Mouse (Mus musculus) layer of hippocampus, adult 18-20 months (tissue): ENCODE results near the gene Lpcat3. TPM values are rescaled to one million over a fixed set of nuclear protein-coding genes. Genes with fewer than 3 reads are reported as not detected.
A peak's percentile ranks its signal among the peaks of the same experiment; 100 is the strongest.

ENCODE experiments used
- DNase-seq, 2 experiments: peaks; one replicate each; pipeline ENCODE4 v3.0.0; 2022; ENCODE audit warnings: low spot score in 2 of 2
- microRNA-seq, 2 experiments: library from miRNA; unstranded; fragments of <30 nt; microRNA quantifications; one replicate each; pipeline ENCODE4 v1.2.0; 2021
- total RNA-seq, 2 experiments: library from RNA; stranded (reverse); gene quantifications; 2 replicates each; pipeline ENCODE4 v1.2.3; 2021

Lpcat3 gene
- total RNA-seq, 2 experiments from 2014 or later: 25.2 to 29.2 TPM

DNA sequence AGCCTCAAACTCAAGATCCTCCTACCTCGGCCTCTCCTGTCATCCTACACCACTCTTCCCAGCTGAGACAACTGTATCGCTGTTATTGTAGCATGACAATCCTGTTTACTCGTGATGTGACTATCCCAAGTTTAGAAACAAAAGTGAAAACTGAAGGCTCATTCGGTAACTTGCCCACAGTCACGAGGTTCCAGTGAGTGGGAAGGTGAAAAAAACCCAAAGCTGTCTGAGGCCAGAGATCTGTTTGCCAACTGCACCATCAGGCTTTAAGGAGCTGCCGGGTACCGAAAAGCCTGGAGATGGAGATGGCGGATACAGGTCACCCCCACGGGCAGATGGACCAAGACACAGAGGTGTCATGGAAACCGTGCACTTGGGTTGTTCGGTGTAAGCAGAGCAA is 74.2 kb downstream of the Lpcat3 start:
- DNase-seq: no peak

DNA sequence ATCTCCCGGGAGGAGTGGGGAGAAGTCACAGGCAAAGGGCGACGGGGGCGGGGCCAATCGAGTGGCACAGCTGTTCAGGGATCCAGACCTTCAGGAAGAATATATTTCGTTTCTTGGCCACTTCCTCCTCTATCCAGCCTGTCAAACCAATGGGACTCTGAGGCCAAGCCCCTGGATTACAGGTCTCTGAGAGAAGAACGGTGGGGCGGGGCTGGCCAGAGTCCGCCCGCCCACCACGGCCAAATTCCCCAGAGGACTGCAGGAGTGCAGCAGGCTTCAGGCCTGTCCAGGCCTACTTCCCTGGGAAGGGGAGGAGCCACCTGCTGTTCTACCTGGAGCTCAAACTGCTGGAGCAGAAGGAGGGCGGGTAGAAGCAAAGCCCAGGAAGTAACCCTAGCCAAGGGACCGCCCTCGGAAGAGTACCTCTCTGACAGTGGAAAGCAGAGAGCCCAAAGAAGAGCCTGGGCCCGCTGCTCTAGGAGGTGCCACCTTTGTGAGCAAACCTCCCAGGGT is 75.7 kb downstream of the Lpcat3 start, which contains the start of gene Ptpn6:
TSS of gene Ptpn6 (minus strand) at position 204 of the 513 bp plus-strand sequence.
- no peak for DNase-seq

DNA sequence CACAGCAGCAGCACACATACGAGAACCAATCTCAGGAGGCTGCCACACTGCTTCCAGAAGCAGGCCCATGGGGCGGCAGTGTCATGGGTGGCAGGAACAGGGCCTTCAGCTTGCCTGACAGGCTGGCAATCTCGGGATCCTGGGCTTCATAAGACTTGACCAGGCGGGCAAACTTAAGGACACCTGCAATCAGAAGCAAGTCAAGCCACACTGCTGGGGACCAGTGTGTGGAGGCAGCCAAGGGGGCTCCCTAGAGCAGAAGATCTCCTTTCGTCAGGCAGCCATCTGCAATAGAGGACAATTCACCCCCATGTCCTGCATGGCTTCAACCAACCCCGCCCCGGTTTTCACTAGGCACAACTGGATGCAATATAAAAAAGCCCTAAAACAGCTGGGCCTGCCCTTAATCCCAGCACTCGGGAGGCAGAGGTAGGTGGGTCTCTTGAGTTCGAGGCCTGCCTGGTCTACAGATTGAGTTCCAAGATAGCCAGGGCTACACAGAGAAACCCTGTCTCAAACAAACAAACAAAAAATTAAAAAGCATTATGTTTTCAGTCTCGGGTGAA is 76.5 kb downstream of the Lpcat3 start:
- DNase-seq: no peak

DNA sequence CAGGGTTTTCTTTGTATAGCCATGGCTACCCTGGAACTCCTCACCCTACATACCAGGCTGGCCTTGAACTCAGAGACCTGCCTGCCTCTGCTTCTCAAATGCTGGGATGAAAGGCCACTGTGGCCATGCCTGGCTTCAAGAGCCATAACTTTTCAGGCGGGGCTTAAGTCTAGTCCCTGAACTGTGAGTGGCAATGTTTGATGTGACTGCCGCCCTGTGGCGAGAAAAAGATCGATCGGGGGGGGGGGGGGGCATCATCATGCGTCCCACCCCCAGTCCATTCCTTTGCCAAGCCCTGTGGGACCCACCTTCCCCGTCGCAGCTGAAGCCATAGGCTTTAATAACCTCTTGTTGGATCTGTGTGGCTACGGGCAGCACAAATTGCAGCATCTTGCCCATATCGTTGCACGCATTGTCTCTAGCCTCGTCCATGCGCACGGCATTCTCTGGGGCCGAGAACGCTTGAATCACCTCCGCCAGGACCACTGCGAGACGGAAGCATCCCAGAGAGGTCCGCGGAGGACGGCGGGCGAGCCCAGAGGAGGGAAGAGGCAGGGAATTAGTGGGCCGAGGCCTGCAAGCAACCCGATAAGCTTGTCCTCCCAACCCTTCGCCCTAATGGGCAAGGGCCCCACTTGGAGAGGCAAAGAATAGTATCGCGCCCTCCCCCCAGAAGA is 77.5 kb downstream of the Lpcat3 start:
- DNase-seq: peak in 1 of 2 experiments; percentile 60

DNA sequence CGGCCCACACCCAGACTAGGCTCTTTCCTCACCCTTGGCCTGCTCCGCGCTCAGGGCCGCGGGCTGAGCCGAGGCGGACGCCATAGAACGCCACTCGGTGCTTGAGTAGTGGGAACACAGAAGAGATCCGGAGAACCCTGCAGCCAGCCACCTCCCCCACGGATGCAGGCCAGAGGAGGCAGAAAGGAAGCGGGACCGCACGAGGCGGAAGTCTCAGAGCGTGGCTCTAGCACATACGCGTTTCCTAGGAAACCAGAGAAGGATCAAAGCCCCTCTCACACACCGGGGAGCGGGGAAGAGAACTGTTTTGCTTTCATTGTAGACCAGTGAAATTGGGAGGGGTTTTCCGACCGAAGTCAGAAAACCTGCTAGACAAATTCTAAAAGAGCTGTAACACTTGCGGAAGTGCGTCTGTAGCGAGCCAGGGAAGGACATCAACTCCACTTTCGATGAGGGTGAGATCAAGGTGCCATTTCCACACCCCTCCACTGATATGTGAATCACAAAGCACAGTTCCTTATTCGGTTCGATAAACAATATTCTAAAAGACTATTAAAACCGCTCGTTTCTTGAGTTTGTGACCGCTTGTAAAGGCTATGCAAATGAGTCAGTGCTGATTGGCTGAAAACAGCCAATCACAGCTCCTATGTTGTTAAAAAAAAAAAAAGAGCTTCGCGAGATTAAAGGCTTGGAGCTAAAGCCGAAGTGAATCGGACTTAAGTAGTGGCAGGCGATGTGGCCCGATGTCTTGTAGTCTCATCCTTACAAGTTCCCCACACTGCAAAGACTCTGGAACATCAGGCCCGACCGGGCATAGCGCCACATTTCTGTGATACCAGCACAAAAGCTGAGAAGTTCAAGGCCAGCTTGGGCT is 78.3 kb downstream of the Lpcat3 start, which contains the start of gene Grcc10:
TSS of gene Grcc10 (minus strand) at position 487 of the 874 bp plus-strand sequence.
- DNase-seq: peak; percentile 87 to 91

DNA sequence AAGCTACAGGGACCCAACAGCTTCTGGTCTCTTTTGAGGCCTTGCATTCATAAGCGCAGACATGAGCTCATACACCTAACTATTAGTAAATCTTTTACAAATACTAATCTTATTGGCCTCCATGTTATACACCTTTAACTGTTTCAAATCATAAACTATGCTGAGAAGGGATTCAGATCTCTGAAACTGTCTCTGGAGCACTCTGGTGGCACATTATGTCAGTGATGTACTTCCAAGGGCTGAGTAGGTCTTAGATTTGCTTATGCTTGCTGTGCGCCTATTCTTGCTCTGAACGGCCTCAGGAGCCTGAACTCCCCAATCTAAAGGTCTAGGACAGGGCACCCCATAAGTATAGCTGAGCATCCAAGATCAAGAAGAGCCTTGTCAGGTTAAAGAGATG is 79.0 kb downstream of the Lpcat3 start:
- no peak for DNase-seq

DNA sequence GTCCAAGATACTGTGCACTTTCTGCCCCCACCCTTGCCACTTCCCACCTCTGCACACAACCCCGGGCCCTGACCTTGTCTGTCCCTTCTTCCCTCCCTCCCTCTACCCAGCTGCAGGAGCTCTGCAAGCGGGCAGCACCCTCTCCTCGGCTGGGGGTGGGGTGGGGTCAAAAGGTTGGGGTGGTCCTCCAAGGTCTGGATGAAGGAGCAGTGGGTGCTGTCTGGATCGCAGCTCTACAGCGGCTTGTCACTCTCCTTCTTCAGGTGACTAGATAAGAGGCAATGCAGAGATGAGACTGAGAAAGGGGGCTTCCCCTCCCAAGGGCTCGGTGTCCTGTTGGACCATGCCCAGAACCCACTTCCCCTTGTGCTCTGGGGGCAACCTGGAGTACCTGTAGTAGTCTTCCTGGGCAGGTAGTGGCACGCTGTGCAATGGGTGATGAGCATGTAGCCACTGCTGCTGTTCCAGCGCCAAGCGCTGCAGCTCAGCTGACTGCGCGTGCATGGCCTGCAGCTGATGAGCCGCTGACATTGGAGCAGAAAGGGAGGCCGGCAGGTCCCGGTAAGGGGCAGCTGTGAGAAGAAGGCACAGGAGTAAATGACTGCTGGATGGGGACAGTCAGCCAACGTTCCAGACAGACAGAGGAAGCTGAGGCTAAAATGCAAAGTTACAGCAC is 80.2 kb downstream of the Lpcat3 start:
- no peak for DNase-seq

DNA sequence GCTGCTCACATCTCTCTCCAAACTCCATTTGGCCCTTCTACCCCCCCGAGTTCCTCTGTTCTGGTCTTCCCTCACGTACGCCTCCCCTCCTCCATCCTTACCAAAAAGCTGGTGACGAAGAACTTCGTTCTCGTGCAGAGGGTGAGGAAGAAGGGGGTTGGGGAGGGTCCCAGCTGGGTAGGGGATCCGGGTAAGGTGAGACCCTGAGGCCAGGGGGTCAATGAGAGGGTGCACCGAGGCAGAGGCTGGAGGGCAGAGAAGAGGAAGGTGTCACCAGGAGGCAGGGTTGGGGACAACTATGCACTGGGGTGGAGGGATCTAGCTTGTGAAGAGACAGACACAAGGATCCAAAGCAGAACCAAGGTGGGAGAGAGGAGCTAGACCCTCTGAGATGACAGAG is 80.8 kb downstream of the Lpcat3 start:
- DNase-seq: no peak

DNA sequence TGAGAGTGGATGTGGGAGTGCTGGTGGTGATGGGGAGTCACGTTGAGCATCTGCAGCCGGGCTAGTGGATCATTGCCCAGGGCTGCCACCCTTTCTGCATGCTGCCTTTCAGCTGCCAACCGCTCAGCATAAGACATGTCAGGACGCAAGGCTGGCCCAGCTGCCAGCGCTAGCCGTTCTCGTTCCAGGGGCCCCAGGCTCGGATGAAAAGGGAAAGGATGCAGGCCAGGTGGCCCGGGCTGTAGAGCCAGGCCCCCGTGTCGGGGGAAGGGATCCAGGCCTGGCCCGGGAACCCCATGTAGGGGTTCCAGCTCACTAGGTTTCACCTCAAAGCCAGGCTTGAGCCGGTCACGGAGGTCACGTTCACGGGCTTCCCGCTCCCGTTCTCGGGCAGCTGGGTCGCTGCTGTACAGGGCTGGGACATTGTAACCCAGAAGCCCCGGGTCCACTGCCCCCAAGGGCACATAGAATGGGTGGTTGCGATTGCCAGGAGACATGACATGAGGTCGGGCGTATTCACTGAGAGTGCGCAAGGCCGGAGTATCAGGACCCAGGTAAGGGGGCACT is 82.0 kb downstream of the Lpcat3 start:
- DNase-seq: no peak

DNA sequence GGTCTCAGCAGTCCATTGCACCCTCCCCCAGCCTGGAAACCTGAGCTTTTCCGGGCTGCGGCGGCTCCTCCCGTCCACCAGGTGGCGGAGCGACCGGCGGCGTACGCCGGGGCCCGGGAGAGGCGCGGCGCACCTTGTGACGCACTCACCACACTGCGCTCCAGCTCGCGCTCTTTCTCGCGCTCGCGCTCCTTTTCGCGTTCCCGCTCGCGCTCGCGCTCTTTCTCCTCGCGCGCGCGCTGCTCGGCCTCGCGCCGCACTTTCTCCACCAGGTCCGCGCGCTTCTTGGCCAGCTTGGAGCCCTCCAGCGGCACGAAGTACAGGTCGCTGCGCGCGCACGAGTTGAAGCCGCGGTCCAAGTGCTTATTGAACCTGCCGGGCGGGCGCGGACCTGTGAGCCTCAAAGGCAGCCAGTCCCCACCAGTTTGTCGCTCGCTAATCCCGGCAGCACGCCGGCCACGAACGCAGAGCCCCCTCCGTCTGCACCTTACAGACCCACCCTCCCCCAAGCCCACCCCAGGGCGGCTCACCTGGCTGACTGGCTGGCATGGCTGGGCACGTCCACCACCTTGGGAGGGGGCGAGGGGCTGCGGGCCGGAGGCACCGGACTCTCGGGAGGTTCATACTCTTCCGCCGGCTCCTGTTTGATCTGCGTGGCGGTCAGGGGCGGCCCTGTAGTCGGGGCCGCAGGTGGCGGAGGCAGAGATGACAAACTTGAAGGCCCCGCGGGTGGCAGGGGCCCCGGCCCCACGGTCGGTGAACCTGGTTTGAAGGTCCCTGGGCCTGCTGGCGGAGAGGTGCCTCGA is 82.9 kb downstream of the Lpcat3 start:
- DNase-seq: peak; percentile 93 to 96

DNA sequence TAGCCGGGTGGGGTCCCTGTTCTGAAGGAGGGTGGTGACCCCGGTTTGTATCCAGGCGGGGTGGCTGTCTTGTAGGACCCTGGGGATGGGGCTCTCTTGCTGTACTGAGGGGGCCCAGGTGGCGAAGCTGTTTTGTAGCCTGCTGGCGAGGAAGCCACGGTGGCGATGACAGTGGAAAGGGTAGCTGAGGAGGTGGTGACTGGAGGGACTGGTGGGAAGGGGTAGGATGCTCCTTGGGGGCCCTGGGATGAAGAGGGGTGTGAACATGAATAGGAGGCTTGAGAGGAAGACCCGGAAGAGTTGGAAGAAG is 83.4 kb downstream of the Lpcat3 start:
- DNase-seq: no peak

DNA sequence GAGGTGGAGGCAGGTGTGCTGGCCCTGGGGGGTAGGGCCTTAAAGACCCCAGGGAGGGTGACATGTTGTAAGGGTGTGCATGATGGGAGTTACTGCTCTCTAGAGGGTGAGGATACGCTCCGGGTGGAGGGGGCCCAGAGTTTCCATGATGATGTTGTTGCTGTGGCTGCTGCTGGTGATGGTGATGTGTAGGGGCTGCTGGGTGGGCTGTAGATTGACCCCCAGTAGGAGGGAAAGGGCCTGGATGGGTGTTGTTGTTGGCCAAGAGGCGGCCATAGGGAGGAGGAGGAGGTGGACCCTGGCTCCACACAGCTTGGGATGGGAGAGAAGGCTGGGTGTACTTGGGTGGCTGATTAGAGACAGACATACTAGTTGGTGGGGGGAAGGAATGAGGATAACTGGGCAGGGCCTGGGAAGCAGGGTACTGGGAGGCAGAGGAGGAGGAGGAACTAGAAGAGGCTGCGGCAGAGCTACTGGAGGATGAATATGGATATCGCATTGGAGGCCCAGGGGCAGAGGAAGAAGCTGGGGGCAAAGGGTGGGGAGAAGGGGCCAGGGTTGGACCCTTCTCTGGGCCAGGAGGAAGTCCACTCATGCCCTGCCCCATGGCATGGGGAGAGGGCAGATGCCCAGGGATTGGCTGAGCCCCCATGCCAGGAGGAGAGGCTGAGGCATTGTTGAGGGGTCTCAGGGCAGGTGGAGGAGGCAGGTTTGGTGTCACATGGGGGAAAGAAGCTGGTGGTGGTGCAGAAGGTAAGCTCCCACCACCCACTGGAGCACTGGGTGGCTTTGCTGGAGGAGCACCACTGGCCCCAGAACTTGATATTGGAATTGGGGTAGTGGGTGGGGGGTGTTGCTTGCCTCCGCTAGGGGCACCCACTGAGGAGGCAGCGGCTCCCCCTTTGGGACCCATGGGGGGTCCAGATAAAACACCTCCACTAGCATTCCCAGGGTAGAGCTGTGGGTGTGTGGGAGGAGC is 84.1 kb downstream of the Lpcat3 start:
- peak in 1 of 2 experiments; percentile 39 for DNase-seq

DNA sequence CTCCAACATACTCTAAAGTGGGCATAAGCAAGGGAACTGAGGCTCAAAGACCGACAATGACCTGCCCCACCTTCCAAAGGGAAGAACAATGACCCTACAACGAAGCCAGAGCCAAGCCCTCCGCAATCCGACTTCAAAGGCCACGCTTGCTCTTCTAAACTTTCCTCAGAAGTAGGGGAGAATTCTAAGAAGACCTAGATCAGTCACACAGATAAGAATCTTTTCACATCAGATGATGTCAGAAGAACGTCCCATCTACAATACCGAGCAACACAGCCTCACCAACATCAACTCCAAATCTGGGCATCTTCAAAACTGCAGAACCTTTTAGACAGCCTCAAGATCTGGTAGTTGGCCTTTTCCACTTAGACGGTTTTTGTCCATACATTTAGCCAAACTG is 87.6 kb downstream of the Lpcat3 start:
- no peak for DNase-seq

DNA sequence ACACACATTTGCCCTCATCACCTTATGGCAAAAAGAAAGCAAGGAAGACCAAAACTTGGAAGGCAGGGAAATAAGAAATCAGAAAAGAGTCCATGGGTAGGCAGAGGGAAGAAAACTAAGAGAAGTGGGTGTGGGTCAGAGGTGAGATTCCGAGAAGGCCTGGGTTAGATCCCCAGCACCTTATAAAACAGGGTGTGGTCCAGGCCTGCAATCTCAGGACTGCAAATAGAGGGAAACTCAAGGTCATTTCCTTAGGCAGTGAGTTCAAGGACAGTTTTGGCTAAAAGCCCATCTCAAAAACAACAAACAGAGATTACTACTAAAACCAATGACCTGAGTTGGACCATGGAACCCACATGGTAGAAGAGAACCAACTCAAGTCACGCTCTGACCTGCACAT is 91.0 kb downstream of the Lpcat3 start:
- no peak for DNase-seq

Small RNAs within 50 kb of the gene (microRNA-seq; reads per million reads assigned to microRNA genes)
- 3.5 to 6.6 reads per million in 2 experiments for gene Mir141
- gene Mir200c: 40.5 to 77.8 reads per million in 2 experiments

Other genes with a start within 250 kb of the Lpcat3 start
- 10 to 100 TPM; 54.2 to 57.3 TPM for gene Pex5, start 248.0 kb upstream of the Lpcat3 start, total RNA-seq
- 100 to 1,000 TPM; 269 to 293 TPM for gene Clstn3, start 198.2 kb upstream of the Lpcat3 start, total RNA-seq
- gene C1rl, start 169.9 kb upstream of the Lpcat3 start, total RNA-seq: under 1 TPM; 0.22 to 0.38 TPM
- gene C1ra, start 150.6 kb upstream of the Lpcat3 start, total RNA-seq: 1 to 10 TPM; 1.2 TPM
- gene C1s1, start 120.7 kb upstream of the Lpcat3 start, total RNA-seq: 1 to 10 TPM in 1 of 2 experiments, under 1 TPM in 1; 0.84 to 1.6 TPM
- gene C1rb, start 92.7 kb upstream of the Lpcat3 start, total RNA-seq: under 1 TPM in 1 of 2 experiments, not detected in 1; 0.20 TPM
- under 1 TPM; 0.40 to 0.41 TPM for gene C1s2, start 26.9 kb upstream of the Lpcat3 start, total RNA-seq
- 10 to 100 TPM; 52.6 to 58.2 TPM for gene Emg1, start 49.2 kb downstream of the Lpcat3 start, total RNA-seq
- gene Phb2, start 49.3 kb downstream of the Lpcat3 start, total RNA-seq: 100 to 1,000 TPM; 115 to 123 TPM
- gene Ptpn6, start 75.7 kb downstream of the Lpcat3 start, total RNA-seq: 1 to 10 TPM; 4.1 to 4.6 TPM
- 100 to 1,000 TPM; 358 to 368 TPM for gene Grcc10, start 78.3 kb downstream of the Lpcat3 start, total RNA-seq
- not detected for gene Gm45234, start 93.0 kb downstream of the Lpcat3 start, total RNA-seq
- 100 to 1,000 TPM; 161 to 181 TPM for gene Atn1, start 93.5 kb downstream of the Lpcat3 start, total RNA-seq
- gene Eno2, start 106.6 kb downstream of the Lpcat3 start, total RNA-seq: 1,000 to 10,000 TPM; 1,059 TPM
- gene Lrrc23, start 116.7 kb downstream of the Lpcat3 start, total RNA-seq: 1 to 10 TPM; 2.7 to 4.7 TPM
- 1 to 10 TPM; 4.5 to 5.1 TPM for gene Spsb2, start 145.6 kb downstream of the Lpcat3 start, total RNA-seq
- gene Tpi1, start 151.3 kb downstream of the Lpcat3 start, total RNA-seq: 100 to 1,000 TPM; 796 to 825 TPM
- 100 to 1,000 TPM; 182 to 185 TPM for gene Usp5, start 166.5 kb downstream of the Lpcat3 start, total RNA-seq
- gene Cdca3, start 166.5 kb downstream of the Lpcat3 start, total RNA-seq: under 1 TPM; 0.52 to 0.53 TPM
- gene Gnb3, start 177.2 kb downstream of the Lpcat3 start, total RNA-seq: not detected
- gene P3h3, start 194.7 kb downstream of the Lpcat3 start, total RNA-seq: 10 to 100 TPM; 29.5 to 30.9 TPM
- 100 to 1,000 TPM; 183 to 187 TPM for gene Gpr162, start 201.0 kb downstream of the Lpcat3 start, total RNA-seq
- under 1 TPM in 1 of 2 experiments, not detected in 1; 0.25 TPM for gene Cd4, start 225.2 kb downstream of the Lpcat3 start, total RNA-seq
- 1 to 10 TPM; 2.6 to 3.6 TPM for gene Lag3, start 248.7 kb downstream of the Lpcat3 start, total RNA-seq